Mouse (Mus musculus) heart, postnatal 0 days (tissue): ENCODE data around the gene Gzma.

ENCODE experiments used
- CTCF ChIP-seq: IDR thresholded peaks from 2 replicates; pipeline ENCODE4 v1.5.1; 2016; ENCODE audit warnings: antibody characterized with exemption, control low read depth, low read depth
- EP300 ChIP-seq: IDR thresholded peaks from 2 replicates; pipeline ENCODE4 v1.6.1; 2016; ENCODE audit warnings: antibody characterized with exemption, low read depth

DNA sequence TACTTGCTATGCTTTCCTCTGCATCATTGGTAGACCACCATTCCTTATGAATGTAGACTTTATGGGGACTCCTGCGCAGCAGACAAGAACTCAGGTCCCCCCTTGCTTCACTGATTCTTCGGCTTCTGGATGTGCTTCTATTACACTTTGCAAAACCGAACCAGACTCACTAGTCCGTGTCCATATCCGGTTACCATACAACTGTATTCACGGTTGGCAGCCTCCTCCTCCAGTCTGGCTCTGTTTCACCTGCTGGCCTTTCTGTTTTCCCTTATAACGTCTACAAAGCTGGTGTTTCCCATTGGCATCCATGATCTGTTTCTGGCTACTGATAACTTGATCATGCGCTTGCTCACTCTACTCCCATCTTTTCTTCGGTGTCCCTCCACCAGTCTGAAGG, 36.2 kb downstream of the Gzma start:
- TF ChIP-seq EP300: no peak
- no peak for TF ChIP-seq CTCF
